Mouse (Mus musculus) embryonic facial prominence, embryonic 11.5 days (tissue): ENCODE data around the gene Ccdc127. TPM values are rescaled to one million over a fixed set of nuclear protein-coding genes. Genes with fewer than 3 reads are reported as not detected.
A peak's percentile ranks its signal among the peaks of the same experiment; 100 is the strongest.

Source experiments
- ATAC-seq: fragments of 200-750 bp; cut with Nextera tagmentation; replicated peaks from 2 replicates; pipeline ENCODE4 v1.8.0; 2017; ENCODE audit warnings: low read depth; ENCODE audit not compliant: insufficient number of reproducible peaks, low FRiP score, low TSS enrichment
- DNase-seq: peaks from one replicate; pipeline ENCODE4 v3.0.0-alpha.2; 2015; ENCODE audit warnings: low spot score
- H3K27ac ChIP-seq: fragments of 300-500 bp; sonication (generic); replicated peaks from 2 replicates; pipeline ENCODE4 v1.5.1; 2014; ENCODE audit warnings: mild to moderate bottlenecking, low read depth, low read length, control low read depth
- H3K27me3 ChIP-seq: fragments of 300-500 bp; sonication (generic); 2 replicates; pipeline ENCODE4 v1.6.1; 2014; ENCODE audit warnings: mild to moderate bottlenecking, low read length, moderate library complexity, mixed read lengths; ENCODE audit not compliant: control insufficient read depth, insufficient read depth
- H3K36me3 ChIP-seq: fragments of 300-500 bp; sonication (generic); replicated peaks from 2 replicates; pipeline ENCODE4 v1.6.1; 2014; ENCODE audit warnings: low read depth, mild to moderate bottlenecking, low read length, moderate library complexity, mixed read lengths; ENCODE audit not compliant: control insufficient read depth, insufficient read depth
- H3K4me1 ChIP-seq: fragments of 300-500 bp; sonication (generic); 2 replicates; pipeline ENCODE4 v1.6.1; 2014; ENCODE audit warnings: low read length, mixed read lengths; ENCODE audit not compliant: control insufficient read depth, insufficient read depth
- H3K4me2 ChIP-seq: fragments of 300-500 bp; sonication (generic); 2 replicates; pipeline ENCODE4 v1.6.1; 2014; ENCODE audit warnings: low read depth, mild to moderate bottlenecking, control low read depth, low read length, moderate library complexity
- H3K4me3 ChIP-seq: fragments of 300-500 bp; sonication (generic); 2 replicates; pipeline ENCODE4 v1.5.1; 2014; ENCODE audit warnings: low read depth, low read length, control low read depth
- H3K9ac ChIP-seq: fragments of 300-500 bp; sonication (generic); replicated peaks from 2 replicates; pipeline ENCODE4 v1.6.1; 2014; ENCODE audit warnings: mild to moderate bottlenecking, control low read depth, low read length
- H3K9me3 ChIP-seq: fragments of 300-500 bp; sonication (generic); replicated peaks from 2 replicates; pipeline ENCODE4 v1.6.1; 2016; ENCODE audit warnings: mild to moderate bottlenecking, low read length, inconsistent platforms, mixed read lengths; ENCODE audit not compliant: control insufficient read depth
- WGBS: fragments of 180-500 bp; shearing (Covaris S2); extraction: QIAGEN DNeasy Blood & Tissue Kit; methylation state at CpG from one replicate; pipeline ENCODE4 v1.1.7; 2014; 5-methylcytosine and 5-hydroxymethylcytosine counted together
- polyA plus RNA-seq: library from polyadenylated mRNA; unstranded; fragments of >200 nt; fragmentation: Nextera tagmentation; extraction: Ambion mirVana; gene quantifications from 2 replicates; pipeline ENCODE4 v1.2.1, GENCODE M21; 2014

The Ccdc127 gene
- polyA plus RNA-seq, 1 experiment from 2014 or later, result 69.0 TPM

GRCm38 (mm10) chr13:74316386-74316785, 33.7 kb upstream of the Ccdc127 start:
- Histone ChIP-seq H3K4me1 (no peaks in the 10 kb centered on the region), H3K9ac (peak overlapping the region; percentile 84), H3K4me3 (peak overlapping the region; percentile 65), H3K9me3 (no peaks in the 10 kb centered on the region), H3K27me3 (no peaks in the 10 kb centered on the region), H3K36me3 (no peaks in the 10 kb centered on the region), H3K4me2 (peak overlapping the region; percentile 69), H3K27ac (no peak overlapping the region)
- 31% methylated on average over 4 of the region's 4 CpGs for WGBS
- ATAC-seq (no peak), DNase-seq (no peak)

- peak overlapping the region; percentile 65 for H3K4me3 ChIP-seq
- no peaks in the 10 kb centered on the region for H3K27me3 ChIP-seq
- H3K4me2 ChIP-seq, result peak overlapping the region; percentile 69
- H3K9me3 ChIP-seq, result no peaks in the 10 kb centered on the region
- peak overlapping the region; percentile 84 for H3K9ac ChIP-seq
- 4% methylated on average over 15 of the region's 15 CpGs for WGBS
- DNase-seq, result no peak
- no peak for ATAC-seq
- H3K36me3 ChIP-seq, result no peaks in the 10 kb centered on the region; the same call in 1 of the 2 replicates
- no peaks in the 10 kb centered on the region for H3K4me1 ChIP-seq
- H3K27ac ChIP-seq, result peak overlapping the region; percentile 10; the same call in 1 of the 2 replicates
Measured at GRCm38 (mm10) chr13:74316789-74317169, 33.3 kb upstream of the Ccdc127 start.

- Histone ChIP-seq H3K9ac (peak within 1 kb of the TSS; percentile 84), H3K27me3 (no peaks in the 10 kb centered on the region), H3K36me3 (peaks cover under 1% of the 10 kb centered on the region), H3K9me3 (no peaks in the 10 kb centered on the region), H3K4me1 (no peaks in the 10 kb centered on the region), H3K27ac (peak within 1 kb of the TSS; percentile 10; the same call in 1 of the 2 replicates), H3K4me3 (peak within 1 kb of the TSS; percentile 65), H3K4me2 (peak within 1 kb of the TSS; percentile 69)
- ATAC-seq (peak; percentile 100), DNase-seq (peak; percentile 98)
- 1% methylated on average over 36 of the region's 36 CpGs for WGBS
Measured at GRCm38 (mm10) chr13:74317170-74317849, 32.8 kb upstream of the Ccdc127 start, which contains the start of gene Pdcd6. Pdcd6 (minus strand) TSS chr13:74317580.

GRCm38 (mm10) chr13:74329321-74329720, 20.8 kb upstream of the Ccdc127 start:
- ATAC-seq (no peak), DNase-seq (peak; percentile 61)
- no peaks in the 10 kb centered on the region for H3K27me3 ChIP-seq
- H3K27ac ChIP-seq, result no peak overlapping the region
- H3K4me3 ChIP-seq, result no peak overlapping the region
- peaks cover 2% of the 10 kb centered on the region for H3K36me3 ChIP-seq
- no peaks in the 10 kb centered on the region for H3K4me1 ChIP-seq
- no peak overlapping the region for H3K4me2 ChIP-seq
- no peak overlapping the region for H3K9ac ChIP-seq
- no peaks in the 10 kb centered on the region for H3K9me3 ChIP-seq

GRCm38 (mm10) chr13:74341036-74341435, 9.1 kb upstream of the Ccdc127 start:
- whole genome bisulfite sequencing, result 56% methylated on average over 3 of the region's 3 CpGs
- Histone ChIP-seq H3K27me3 (no peaks in the 10 kb centered on the region), H3K36me3 (peaks cover 8% of the 10 kb centered on the region; the same call in 1 of the 2 replicates), H3K9ac (no peak overlapping the region), H3K4me3 (no peak overlapping the region), H3K27ac (no peak overlapping the region), H3K4me1 (no peaks in the 10 kb centered on the region), H3K4me2 (no peak overlapping the region), H3K9me3 (no peaks in the 10 kb centered on the region)
- DNase-seq (peak; percentile 68), ATAC-seq (no peak)

- DNase-seq (no peak), ATAC-seq (no peak; the same call in 1 of the 2 replicates)
- Histone ChIP-seq H3K4me3 (peak overlapping the region; percentile 75), H3K9ac (peak overlapping the region; percentile 93), H3K9me3 (no peaks in the 10 kb centered on the region), H3K27ac (no peak overlapping the region), H3K4me1 (no peaks in the 10 kb centered on the region), H3K36me3 (no peaks in the 10 kb centered on the region), H3K27me3 (no peaks in the 10 kb centered on the region), H3K4me2 (peak overlapping the region; percentile 42)
- WGBS, result 2% methylated on average over 15 of the region's 15 CpGs
Measured at GRCm38 (mm10) chr13:74350435-74350906, 362 bp downstream of the Ccdc127 start.

- ATAC-seq (no peak), DNase-seq (no peak)
- Histone ChIP-seq H3K4me3 (no peak overlapping the region), H3K4me2 (no peak overlapping the region), H3K9ac (no peak overlapping the region), H3K36me3 (peaks cover 2% of the 10 kb centered on the region; the same call in 1 of the 2 replicates), H3K27me3 (no peaks in the 10 kb centered on the region), H3K4me1 (no peaks in the 10 kb centered on the region), H3K9me3 (no peaks in the 10 kb centered on the region), H3K27ac (no peak overlapping the region)
- 96% methylated on average over 13 of the region's 13 CpGs for WGBS
Measured at GRCm38 (mm10) chr13:74356491-74356890, 6.4 kb downstream of the Ccdc127 start.

GRCm38 (mm10) chr13:74362218-74362617, 12.1 kb downstream of the Ccdc127 start:
- 80% methylated on average over 2 of the region's 2 CpGs for WGBS
- H3K4me1 ChIP-seq, result no peaks in the 10 kb centered on the region
- DNase-seq (no peak), ATAC-seq (no peak)
- H3K27me3 ChIP-seq, result no peaks in the 10 kb centered on the region
- H3K36me3 ChIP-seq, result no peaks in the 10 kb centered on the region; the same call in 1 of the 2 replicates
- H3K4me3 ChIP-seq, result no peak overlapping the region
- H3K9me3 ChIP-seq, result no peaks in the 10 kb centered on the region
- no peak overlapping the region for H3K27ac ChIP-seq
- H3K4me2 ChIP-seq, result no peak overlapping the region
- H3K9ac ChIP-seq, result no peak overlapping the region
